Mouse (Mus musculus): ENCODE results near the gene Apobec3. TPM values are rescaled to one million over a fixed set of nuclear protein-coding genes. Genes with fewer than 3 reads are reported as not detected.
"Not testable (repeated sequence)": the region's sequence is repeated elsewhere in the genome, so short reads cannot be mapped to it uniquely, and the experiment has no call there.

Gene Apobec3
- polyA plus RNA-seq, 1 experiment from 2014 or later = 19.8 TPM

DNA sequence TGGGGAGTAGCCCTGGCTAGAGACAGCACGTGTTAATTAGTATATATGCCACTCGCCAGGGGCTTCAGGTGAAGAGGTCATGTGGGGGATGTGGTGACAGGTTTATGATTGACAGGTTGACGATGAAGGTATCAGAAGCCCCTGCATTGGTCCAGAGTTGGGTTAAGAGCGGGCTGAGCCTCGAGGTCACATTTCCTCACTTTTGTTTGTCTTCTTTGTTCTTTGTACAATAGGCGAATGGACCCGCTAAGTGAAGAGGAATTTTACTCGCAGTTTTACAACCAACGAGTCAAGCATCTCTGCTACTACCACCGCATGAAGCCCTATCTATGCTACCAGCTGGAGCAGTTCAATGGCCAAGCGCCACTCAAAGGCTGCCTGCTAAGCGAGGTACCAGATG, 13.8 kb downstream of the Apobec3 start:
- Histone ChIP-seq H3K36me3 (ENCODE audit: insufficient read depth) (0 out of 2 replicates have a peak, but pooled peaks cover 3% of the 10 kb centered on the region), H3K4me1 (ENCODE audit: insufficient read depth) (no peaks in the 10 kb centered on the region), H3K27me3 (ENCODE audit: insufficient read depth, low read length) (no peaks in the 10 kb centered on the region), H3K27ac (ENCODE audit: low read depth) (no peak overlapping the region), H3K9ac (no peak overlapping the region), H3K9me3 (ENCODE audit: low read depth, low read length) (no peaks in the 10 kb centered on the region), H3K4me3 (ENCODE audit: low read depth, low read length) (no peak overlapping the region), H3K4me2 (no peak overlapping the region)
- no peak for TF ChIP-seq CTCF (IDR thresholded peaks at IDR 0.05; ENCODE audit: low read depth)
- no peak for DNase-seq
- ATAC-seq (ENCODE audit: insufficient read depth) = no peak
- 57% methylated on average over 12 of the region's 12 CpGs for WGBS

DNA sequence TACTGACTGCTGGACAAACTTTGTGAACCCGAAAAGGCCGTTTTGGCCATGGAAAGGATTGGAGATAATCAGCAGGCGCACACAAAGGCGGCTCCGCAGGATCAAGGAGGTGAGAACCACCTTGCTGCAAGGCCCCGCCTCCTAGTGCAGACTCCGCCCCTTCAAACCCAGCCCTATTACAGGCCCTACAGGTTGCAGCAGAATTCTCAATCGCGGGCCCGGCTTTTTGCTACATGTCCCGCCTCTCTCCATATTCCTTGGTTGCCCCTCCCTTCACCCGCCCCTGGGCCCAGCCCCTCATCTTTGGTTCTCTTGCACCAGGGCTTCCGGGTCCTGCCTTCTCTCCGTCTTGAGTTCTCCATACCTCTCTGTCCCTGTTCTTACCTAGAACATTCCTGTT, 15.4 kb downstream of the Apobec3 start:
- ATAC-seq (ENCODE audit: insufficient read depth) (no peak), DNase-seq (peak; percentile 23)
- Histone ChIP-seq H3K36me3 (ENCODE audit: insufficient read depth) (0 out of 2 replicates have a peak, but pooled peaks cover 3% of the 10 kb centered on the region), H3K27ac (ENCODE audit: low read depth) (no peak overlapping the region), H3K9ac (no peak overlapping the region), H3K9me3 (ENCODE audit: low read depth, low read length) (no peaks in the 10 kb centered on the region), H3K4me2 (no peak overlapping the region), H3K27me3 (ENCODE audit: insufficient read depth, low read length) (no peaks in the 10 kb centered on the region), H3K4me1 (ENCODE audit: insufficient read depth) (no peaks in the 10 kb centered on the region), H3K4me3 (ENCODE audit: low read depth, low read length) (no peak overlapping the region)
- 33% methylated on average over 14 of the region's 14 CpGs for WGBS
- TF ChIP-seq CTCF (IDR thresholded peaks at IDR 0.05; ENCODE audit: low read depth) = no peak

GRCm38 (mm10) chr15:79909006-79909405, 17.5 kb downstream of the Apobec3 start:
- not testable (repeated sequence) for H3K4me1 ChIP-seq (ENCODE audit: insufficient read depth); ATAC-seq (ENCODE audit: insufficient read depth); H3K27me3 ChIP-seq (ENCODE audit: insufficient read depth, low read length); DNase-seq; H3K36me3 ChIP-seq (ENCODE audit: insufficient read depth); H3K4me2 ChIP-seq; H3K9ac ChIP-seq; H3K9me3 ChIP-seq (ENCODE audit: low read depth, low read length); H3K27ac ChIP-seq (ENCODE audit: low read depth); H3K4me3 ChIP-seq (ENCODE audit: low read depth, low read length)
- WGBS = 75% methylated on average over 3 of the region's 3 CpGs

DNA sequence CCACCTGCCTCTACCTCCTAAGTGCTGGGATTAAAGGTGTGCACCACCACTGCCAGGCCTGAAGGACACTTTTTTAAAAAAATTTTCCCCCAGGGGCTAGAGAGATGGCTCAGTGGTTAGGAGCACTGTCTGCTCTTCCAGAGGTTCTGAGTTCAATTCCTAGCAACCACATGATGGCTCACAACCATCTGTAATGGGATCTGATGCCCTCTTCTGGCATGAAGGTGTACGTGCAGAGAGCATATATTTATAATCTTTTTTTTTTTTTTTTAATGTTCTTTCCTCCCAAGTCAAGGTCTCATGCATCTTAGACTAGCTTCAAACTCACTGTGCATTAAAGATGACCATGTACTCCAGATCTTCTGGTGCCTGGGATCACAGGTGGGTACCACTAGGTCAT, 19.4 kb downstream of the Apobec3 start:
- not testable (repeated sequence) for H3K9ac ChIP-seq; H3K9me3 ChIP-seq (ENCODE audit: low read depth, low read length); H3K27me3 ChIP-seq (ENCODE audit: insufficient read depth, low read length); H3K4me2 ChIP-seq; ATAC-seq (ENCODE audit: insufficient read depth); DNase-seq; H3K4me1 ChIP-seq (ENCODE audit: insufficient read depth); H3K36me3 ChIP-seq (ENCODE audit: insufficient read depth); H3K27ac ChIP-seq (ENCODE audit: low read depth); H3K4me3 ChIP-seq (ENCODE audit: low read depth, low read length)
- TF ChIP-seq CTCF (IDR thresholded peaks at IDR 0.05; ENCODE audit: low read depth) = peak; percentile 27; the same call in 1 of the 2 replicates
- 63% methylated on average over 1 of the region's 1 CpGs for WGBS

GRCm38 (mm10) chr15:79911339-79911738, 19.9 kb downstream of the Apobec3 start:
- Histone ChIP-seq H3K4me1 (ENCODE audit: insufficient read depth) (no peaks in the 10 kb centered on the region), H3K27me3 (ENCODE audit: insufficient read depth, low read length) (no peaks in the 10 kb centered on the region), H3K36me3 (ENCODE audit: insufficient read depth) (no peaks in the 10 kb centered on the region), H3K4me3 (ENCODE audit: low read depth, low read length) (no peak overlapping the region), H3K27ac (ENCODE audit: low read depth) (no peak overlapping the region), H3K4me2 (no peak overlapping the region), H3K9ac (no peak overlapping the region), H3K9me3 (ENCODE audit: low read depth, low read length) (no peaks in the 10 kb centered on the region)
- ATAC-seq (ENCODE audit: insufficient read depth) (no peak), DNase-seq (peak; percentile 15)
- TF ChIP-seq CTCF (IDR thresholded peaks at IDR 0.05; ENCODE audit: low read depth) = no peak
- WGBS = 72% methylated on average over 8 of the region's 8 CpGs

- ATAC-seq (ENCODE audit: insufficient read depth) = no peak
- no peak overlapping the region for H3K4me3 ChIP-seq (ENCODE audit: low read depth, low read length)
- no peak overlapping the region for H3K27ac ChIP-seq (ENCODE audit: low read depth)
- H3K27me3 ChIP-seq (ENCODE audit: insufficient read depth, low read length) = no peaks in the 10 kb centered on the region
- no peak overlapping the region for H3K4me2 ChIP-seq
- no peak for TF ChIP-seq CTCF (IDR thresholded peaks at IDR 0.05; ENCODE audit: low read depth)
- H3K4me1 ChIP-seq (ENCODE audit: insufficient read depth) = no peaks in the 10 kb centered on the region
- H3K36me3 ChIP-seq (ENCODE audit: insufficient read depth) = no peaks in the 10 kb centered on the region
- no peak for DNase-seq
- H3K9me3 ChIP-seq (ENCODE audit: low read depth, low read length) = no peaks in the 10 kb centered on the region
- no peak overlapping the region for H3K9ac ChIP-seq
- 63% methylated on average over 6 of the region's 6 CpGs for WGBS
Measured at GRCm38 (mm10) chr15:79913761-79914346, 22.4 kb downstream of the Apobec3 start.

GRCm38 (mm10) chr15:79914357-79914756, 22.9 kb downstream of the Apobec3 start:
- Histone ChIP-seq H3K9me3 (ENCODE audit: low read depth, low read length) (no peaks in the 10 kb centered on the region), H3K4me3 (ENCODE audit: low read depth, low read length) (no peak overlapping the region), H3K9ac (no peak overlapping the region), H3K4me1 (ENCODE audit: insufficient read depth) (no peaks in the 10 kb centered on the region), H3K27me3 (ENCODE audit: insufficient read depth, low read length) (no peaks in the 10 kb centered on the region), H3K4me2 (no peak overlapping the region), H3K36me3 (ENCODE audit: insufficient read depth) (no peaks in the 10 kb centered on the region), H3K27ac (ENCODE audit: low read depth) (no peak overlapping the region)
- WGBS = 76% methylated on average over 3 of the region's 3 CpGs
- DNase-seq = peak; percentile 18
- no peak for ATAC-seq (ENCODE audit: insufficient read depth)
- TF ChIP-seq CTCF (IDR thresholded peaks at IDR 0.05; ENCODE audit: low read depth) = peak; percentile 32; the same call in 1 of the 2 replicates

Measured in lung, embryonic 14.5 days (tissue).